Mouse (Mus musculus): ENCODE measurements around the gene Cacnb3.
"Not testable (repeated sequence)": the region's sequence is repeated elsewhere in the genome, so short reads cannot be mapped to it uniquely, and the experiment has no call there.

Gene Cacnb3

GRCm38 (mm10) chr15:98630540-98630939 is at the start of gene Cacnb3:
TSS of gene Cacnb3 (plus strand) at chr15:98630840.
- DNase-seq (ENCODE audit: low read depth, low spot score) = no peak

DNA sequence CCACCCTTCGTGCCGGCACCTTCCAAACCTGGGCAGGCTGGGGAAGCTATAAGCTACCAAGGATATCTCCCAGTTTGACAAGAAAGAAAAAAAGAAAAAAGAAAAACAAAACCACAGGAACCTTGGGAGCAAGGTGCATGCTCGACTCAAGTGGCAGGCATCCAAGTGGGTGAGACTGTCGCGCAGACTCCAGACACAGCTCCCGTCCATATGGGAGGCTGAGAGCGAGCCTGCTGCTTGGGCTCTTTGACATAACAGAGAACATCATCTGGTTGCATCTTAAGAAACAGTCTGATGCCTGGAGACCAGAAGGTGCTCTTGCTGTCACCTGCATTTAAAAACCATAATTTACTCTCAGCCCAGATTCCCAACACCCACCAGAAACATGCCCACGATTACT is 48.2 kb upstream of the Cacnb3 start:
- DNase-seq (ENCODE audit: low read depth, low spot score) = no peak

GRCm38 (mm10) chr15:98582996-98583395 is 47.6 kb upstream of the Cacnb3 start:
- no peak for DNase-seq (ENCODE audit: low read depth, low spot score)

- no peak for DNase-seq (ENCODE audit: low read depth, low spot score)
Observed at GRCm38 (mm10) chr15:98585421-98585820, 45.2 kb upstream of the Cacnb3 start.

- DNase-seq (ENCODE audit: low read depth, low spot score) = not testable (repeated sequence)
Observed at GRCm38 (mm10) chr15:98586141-98586540, 44.5 kb upstream of the Cacnb3 start.

DNA sequence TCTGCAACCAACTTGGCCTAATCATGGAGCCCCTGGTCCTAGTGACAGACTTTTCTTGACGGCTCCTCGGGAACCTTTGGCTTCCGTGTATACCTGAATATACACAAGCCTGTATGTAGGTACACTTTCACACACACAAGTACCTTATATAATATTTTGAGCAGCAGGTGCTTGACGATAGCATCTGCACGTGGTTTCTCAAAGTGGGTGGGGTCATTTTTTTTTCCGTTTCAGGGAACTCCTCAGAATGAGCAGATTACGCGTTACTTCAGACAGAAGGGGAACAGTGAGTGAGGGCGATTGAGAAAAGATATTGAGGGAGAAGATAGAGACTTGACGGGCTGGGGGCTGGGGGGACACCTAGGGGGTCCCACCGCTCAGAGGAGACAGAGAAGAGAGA is 42.9 kb upstream of the Cacnb3 start:
- peak; percentile 61 for DNase-seq (ENCODE audit: low read depth, low spot score)

DNA sequence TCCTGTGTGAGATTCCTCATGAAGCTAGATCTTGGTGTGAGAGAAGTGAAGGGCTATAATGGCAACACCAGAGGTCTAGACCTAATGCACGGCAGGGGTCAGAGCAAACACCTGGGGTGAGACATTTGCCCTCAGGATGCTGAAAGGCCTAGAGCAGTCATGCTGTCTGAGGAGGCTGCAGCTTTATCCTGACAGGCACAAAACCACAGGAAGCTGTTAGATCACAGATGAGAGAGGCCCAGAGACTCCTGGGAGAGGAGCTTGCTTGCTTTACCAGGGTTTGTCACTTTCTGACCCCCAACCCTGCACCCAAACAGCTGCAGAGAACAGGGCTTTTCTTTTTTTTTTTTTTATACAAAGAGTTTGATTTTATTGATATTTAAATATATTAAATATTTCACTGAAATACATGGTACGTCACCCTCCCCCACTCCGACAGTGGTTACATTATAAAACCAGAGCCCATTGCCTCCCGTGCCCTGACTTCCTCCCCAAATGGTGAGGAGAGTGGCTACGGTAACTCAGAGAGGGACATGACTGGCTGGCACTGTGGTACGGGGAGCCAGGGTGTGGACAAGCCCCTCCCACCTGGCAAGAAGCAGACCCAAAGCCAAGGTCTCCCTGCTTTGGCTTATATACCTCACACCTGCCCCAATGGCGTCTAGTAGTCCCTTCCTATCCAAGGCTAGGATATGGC is 40.9 kb upstream of the Cacnb3 start:
- DNase-seq (ENCODE audit: low read depth, low spot score) = peak; percentile 30

DNA sequence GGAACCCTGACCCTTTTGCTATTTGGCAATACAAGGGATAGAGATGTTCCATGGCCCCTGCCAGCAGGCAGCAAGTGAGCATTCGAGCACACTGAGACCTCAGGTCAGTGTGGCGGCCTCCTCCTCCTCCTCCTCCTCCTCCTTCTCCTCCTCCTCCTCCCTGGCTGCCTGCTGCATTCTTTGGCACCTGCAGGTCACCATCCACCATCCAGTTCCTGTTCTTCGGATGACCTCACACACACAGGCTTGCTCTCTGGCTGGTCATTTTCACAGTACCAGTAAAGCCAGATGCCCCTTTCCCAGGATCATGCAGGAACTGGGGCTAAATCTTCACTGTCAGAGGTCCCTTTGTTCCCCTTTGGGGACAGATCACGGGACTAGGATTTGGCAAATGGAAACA is 39.2 kb upstream of the Cacnb3 start:
- DNase-seq (ENCODE audit: low read depth, low spot score) = no peak

DNA sequence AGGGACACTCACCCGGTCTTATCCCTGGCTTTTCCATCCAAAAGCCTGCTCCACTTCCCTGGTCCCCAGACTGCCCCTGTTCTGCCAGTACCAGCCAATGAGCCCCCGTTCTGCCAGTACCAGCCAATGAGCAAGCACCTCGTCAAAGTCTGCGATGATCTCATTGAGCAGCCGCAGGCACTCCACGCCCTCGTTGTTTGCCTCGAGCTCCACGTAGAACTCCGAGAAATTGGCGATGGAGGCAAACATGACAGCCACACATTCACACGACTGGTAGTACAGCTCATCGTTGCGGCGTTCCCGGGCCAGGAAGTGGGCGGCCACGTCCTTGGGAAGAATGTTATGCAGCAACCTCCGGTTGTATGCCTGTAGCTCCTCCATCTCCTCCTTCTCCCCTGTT is 36.4 kb upstream of the Cacnb3 start:
- DNase-seq (ENCODE audit: low read depth, low spot score) = no peak

- DNase-seq (ENCODE audit: low read depth, low spot score) = no peak
Observed at GRCm38 (mm10) chr15:98595049-98595448, 35.6 kb upstream of the Cacnb3 start.

GRCm38 (mm10) chr15:98596609-98597008 is 34.0 kb upstream of the Cacnb3 start:
- DNase-seq (ENCODE audit: low read depth, low spot score) = no peak

DNA sequence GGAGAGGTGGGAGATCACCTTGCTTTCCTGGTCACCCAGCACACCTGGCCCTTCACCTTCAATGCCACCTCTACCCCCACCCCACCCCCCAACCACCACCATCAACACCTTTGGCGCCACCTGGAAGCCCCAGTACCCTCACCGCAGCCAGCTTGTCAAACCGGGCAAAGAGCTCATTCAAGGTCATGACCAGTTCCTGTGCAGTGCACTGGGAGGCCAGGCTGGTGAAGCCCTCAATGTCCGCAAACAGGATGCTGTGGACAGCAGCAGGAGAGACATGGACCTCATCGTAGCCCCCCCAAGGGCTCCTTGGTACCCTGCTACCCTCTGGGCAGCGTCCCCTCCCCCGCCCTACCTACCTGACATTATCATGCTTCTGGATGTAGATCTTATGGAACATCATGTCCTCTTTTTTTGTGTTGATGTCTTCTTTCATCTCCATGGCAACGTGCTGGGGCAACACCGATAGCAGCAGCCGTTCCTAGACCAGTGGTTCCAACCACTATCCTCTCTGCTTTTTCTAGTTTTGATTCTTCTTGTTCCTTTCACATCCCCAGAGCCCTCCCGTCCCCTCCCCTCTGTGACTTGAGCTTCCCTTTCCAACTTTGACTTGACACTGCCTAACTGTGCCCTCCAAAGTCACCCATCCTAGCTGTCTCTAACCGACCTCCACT is 30.5 kb upstream of the Cacnb3 start:
- no peak for DNase-seq (ENCODE audit: low read depth, low spot score)

DNA sequence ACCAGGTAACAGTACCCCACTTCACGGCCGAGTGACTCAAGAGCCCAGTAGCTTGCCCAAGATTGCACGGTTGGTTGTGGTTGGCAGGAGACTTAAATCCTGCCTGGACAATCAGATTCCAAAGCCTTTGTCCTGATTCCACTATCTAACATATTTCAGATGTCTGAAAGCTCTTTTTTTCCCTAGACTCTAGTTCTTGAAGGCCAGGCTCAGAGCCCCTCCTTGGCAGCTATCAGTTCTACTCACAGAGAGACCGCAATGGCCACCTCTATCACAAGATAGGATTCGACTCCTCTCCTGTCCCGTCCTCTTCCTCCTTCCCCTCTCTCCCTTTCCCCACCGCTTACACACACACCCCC is 28.8 kb upstream of the Cacnb3 start:
- no peak for DNase-seq (ENCODE audit: low read depth, low spot score)

DNA sequence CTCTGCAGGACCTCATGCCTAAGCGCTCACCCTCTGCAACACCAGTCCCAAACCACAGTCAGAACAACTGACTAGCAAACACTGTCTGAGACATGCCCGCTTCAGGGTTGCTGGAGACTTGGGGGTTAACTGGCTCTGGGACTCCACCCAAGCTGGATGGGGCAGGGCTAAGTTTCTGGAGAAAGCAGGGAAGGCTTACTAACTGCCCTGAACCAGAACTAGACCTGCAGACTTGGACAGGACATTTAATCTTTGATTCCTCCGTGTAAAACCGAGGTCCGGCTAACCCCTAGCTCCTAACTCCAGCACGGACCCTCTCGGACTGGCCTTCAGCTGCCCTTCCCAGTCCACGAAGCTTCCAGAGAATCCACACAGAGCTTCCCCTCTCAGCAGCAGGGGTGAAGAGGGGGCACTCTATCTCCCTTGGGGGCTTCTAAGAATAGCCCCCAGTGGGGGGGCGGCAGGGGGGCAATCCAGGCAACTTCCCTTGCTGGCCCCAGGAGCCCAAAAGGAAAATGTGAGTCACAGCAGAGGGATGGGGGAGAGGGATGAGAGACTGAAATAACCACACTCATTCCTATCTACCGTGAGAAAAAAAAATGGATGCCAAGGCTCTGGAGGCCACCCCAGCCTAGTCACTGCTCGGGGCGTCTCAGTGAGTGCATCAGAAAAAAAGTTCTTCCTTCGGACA is 28.3 kb upstream of the Cacnb3 start:
- DNase-seq (ENCODE audit: low read depth, low spot score) = no peak

DNA sequence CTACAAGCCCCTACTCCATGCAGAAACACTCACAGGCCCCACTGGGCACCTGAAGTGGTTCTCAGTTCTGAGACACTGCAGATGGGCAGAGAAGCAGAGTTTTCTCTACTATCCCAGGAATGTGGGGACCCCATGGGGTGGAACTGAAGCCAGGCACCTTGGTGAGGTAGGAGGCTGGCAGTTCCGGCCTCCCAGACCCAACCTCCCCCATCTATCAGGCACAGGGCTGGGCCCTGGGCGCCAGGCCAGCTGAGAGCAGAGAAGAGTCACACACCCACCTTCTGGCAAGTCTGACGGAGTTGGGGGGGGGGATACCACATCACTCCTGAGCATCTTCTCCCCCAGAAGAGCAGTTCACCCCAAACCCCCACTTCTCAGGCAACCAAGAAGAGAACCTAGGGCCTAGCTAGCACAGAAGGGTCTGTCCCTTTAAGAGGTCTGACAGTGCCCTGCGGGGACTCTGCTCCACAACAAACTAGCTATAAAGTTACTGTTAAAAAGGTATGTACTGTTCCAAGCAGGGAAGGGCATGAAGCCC is 27.6 kb upstream of the Cacnb3 start:
- no peak for DNase-seq (ENCODE audit: low read depth, low spot score)

DNA sequence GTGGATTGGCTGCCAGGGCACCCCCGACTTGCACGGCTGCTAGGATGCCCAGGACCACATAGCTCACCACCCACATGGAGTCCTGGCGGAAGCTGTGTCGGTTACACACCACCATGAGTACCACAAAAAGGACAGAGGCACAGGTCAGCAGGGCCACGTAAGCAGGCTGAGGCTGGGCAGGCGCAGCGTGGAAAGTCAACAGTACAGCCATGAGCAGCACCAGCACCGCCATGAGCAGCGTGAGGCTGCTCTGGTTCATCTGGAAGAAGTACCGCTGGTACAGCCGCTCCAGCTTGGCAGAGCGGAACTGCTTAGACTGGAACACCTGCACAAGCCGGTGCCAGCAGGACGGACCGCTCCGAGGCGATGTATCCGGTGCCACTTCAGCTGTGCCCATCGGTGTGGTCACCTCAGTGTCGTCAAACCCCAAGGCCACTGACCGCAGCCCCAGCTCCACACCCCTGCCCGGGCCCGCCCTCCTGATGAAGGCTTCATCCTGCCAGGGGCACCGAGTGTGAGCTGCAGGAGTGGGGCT is 26.5 kb upstream of the Cacnb3 start:
- no peak for DNase-seq (ENCODE audit: low read depth, low spot score)

GRCm38 (mm10) chr15:98606051-98606536 is 24.5 kb upstream of the Cacnb3 start:
- DNase-seq (ENCODE audit: low read depth, low spot score) = no peak

GRCm38 (mm10) chr15:98606739-98607138 is 23.9 kb upstream of the Cacnb3 start:
- DNase-seq (ENCODE audit: low read depth, low spot score) = no peak

DNA sequence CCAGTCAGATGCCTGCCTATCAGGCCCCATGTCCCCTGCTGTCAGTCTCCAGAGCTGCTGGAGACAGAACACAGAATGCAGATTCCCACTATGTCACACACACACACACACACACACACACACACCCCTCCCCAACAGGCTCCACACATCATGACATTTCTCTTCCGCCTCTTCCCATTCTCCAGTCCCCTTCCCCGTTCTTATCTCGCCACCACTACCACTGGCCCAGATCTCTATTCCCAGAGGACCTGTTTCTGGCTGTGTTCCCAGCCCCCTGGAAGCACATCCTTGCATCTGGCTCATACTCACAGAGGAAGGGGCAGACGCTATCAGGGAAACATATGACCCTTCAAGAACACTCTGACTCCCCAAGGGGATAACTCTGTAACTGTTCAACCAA is 23.1 kb upstream of the Cacnb3 start:
- DNase-seq (ENCODE audit: low read depth, low spot score) = no peak

DNA sequence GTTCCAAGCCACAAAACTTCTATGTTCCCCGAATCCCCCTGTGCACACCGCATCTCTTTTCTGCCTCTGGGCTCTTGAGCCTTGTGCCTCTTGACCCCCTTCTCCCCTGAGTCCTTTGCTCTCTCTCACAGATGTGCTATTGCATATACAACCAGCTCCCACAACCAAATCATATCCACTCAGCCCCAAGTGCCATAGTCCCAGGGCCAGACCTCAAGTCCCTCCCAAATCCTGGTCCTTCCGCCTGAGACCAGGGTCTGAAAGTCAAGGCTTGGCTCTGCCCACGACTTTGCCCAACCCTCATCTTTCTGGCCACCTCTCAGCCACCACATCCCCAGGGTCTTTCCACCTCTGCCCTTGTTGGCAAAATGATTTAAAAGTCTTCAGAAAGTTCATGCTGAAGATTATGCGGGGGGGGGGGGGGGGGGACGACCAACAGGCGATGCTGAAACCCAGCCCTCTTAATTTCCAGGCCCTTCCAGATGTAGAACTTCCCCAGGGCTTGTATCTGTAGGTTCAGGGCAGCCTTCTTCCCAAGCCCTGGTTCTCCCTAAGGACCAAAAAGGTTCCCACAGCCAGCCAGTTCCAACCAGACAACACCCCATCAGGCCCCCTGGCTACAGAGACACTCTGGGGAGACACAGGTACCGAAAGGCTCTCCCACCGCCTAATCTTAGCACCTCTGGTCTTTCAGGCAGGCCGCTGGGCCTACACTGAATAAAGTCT is 22.4 kb upstream of the Cacnb3 start:
- no peak for DNase-seq (ENCODE audit: low read depth, low spot score)

GRCm38 (mm10) chr15:98608784-98609250 is 21.8 kb upstream of the Cacnb3 start:
- DNase-seq (ENCODE audit: low read depth, low spot score) = peak; percentile 21
